20 mouse cellular contexts compared by ENCODE assay signal in genomic region chr17:47602289-47602688, GRCm38 (mm10).
"Had no signal": no experiment of that assay in that cellular context is flagged by ENCODE, and none has a peak within 500 bp of the region (broad histone marks: within the 10 kb centered on the region; RNA-seq: fewer than 3 reads in every experiment).

No protein-coding gene starts in this region.

- H3K27ac ChIP-seq: limb, embryonic 12.5 days; limb, embryonic 15.5 days; lung, embryonic 15.5 days; midbrain, embryonic 10.5 days; neural tube, embryonic 13.5 days had no signal

- H3K9me3 ChIP-seq: limb, embryonic 12.5 days; limb, embryonic 15.5 days; liver, embryonic 15.5 days; lung, embryonic 15.5 days; megakaryocyte, embryonic 14.5 days; midbrain, embryonic 10.5 days; neural tube, embryonic 13.5 days had no signal

- H3K9ac ChIP-seq: limb, embryonic 12.5 days; limb, embryonic 15.5 days; liver, embryonic 15.5 days; lung, embryonic 15.5 days; neural tube, embryonic 13.5 days had no signal

- H3K27me3 ChIP-seq: limb, embryonic 12.5 days; limb, embryonic 15.5 days; liver, embryonic 15.5 days; lung, embryonic 15.5 days; megakaryocyte, embryonic 14.5 days; neural tube, embryonic 13.5 days had no signal

- ATAC-seq: intestine, embryonic 16.5 days had no signal

- DNase-seq: kidney, adult 18-20 months; kidney, adult 9 months; kidney, postnatal 14 days; kidney, postnatal 4 days; left cerebral cortex, postnatal 4 days; lung, adult 18-20 months; lung, postnatal 10 days; lung, postnatal 36 days; midbrain, embryonic 14.5 days; retina, postnatal 1 day; thymus, adult 2 months; thymus, postnatal 14 days had no signal

- H3K4me3 ChIP-seq: limb, embryonic 12.5 days; limb, embryonic 15.5 days; liver, embryonic 15.5 days; lung, embryonic 15.5 days; megakaryocyte, embryonic 14.5 days; midbrain, embryonic 10.5 days; neural tube, embryonic 13.5 days had no signal

- H3K4me2 ChIP-seq: limb, embryonic 12.5 days; limb, embryonic 15.5 days; liver, embryonic 15.5 days; lung, embryonic 15.5 days; neural tube, embryonic 13.5 days had no signal
